Mouse (Mus musculus) midbrain, embryonic 14.5 days (tissue): ENCODE measurements around the gene Tmem176a. TPM values are rescaled to one million over a fixed set of nuclear protein-coding genes. Genes with fewer than 3 reads are reported as not detected.
"Not testable (repeated sequence)": the region's sequence is repeated elsewhere in the genome, so short reads cannot be mapped to it uniquely, and the experiment has no call there.

ENCODE experiments used
- ATAC-seq: fragments of 200-750 bp; cut with Nextera tagmentation; 2 replicates; pipeline ENCODE4 v1.8.0; 2017; ENCODE audit warnings: moderate number of reproducible peaks, moderate library complexity; ENCODE audit not compliant: low FRiP score, low TSS enrichment
- DNase-seq: peaks from one replicate; pipeline ENCODE4 v3.0.0-alpha.2; 2015
- H3K27ac ChIP-seq: fragments of 300-500 bp; sonication (generic); replicated peaks from 2 replicates; pipeline ENCODE4 v1.5.1; 2014; ENCODE audit warnings: mild to moderate bottlenecking, low read depth, low read length, moderate library complexity
- H3K27me3 ChIP-seq: fragments of 300-500 bp; sonication (generic); 2 replicates; pipeline ENCODE4 v1.6.1; 2014; ENCODE audit warnings: low read length, control low read depth, mixed read lengths; ENCODE audit not compliant: control insufficient read depth, insufficient read depth
- H3K36me3 ChIP-seq: fragments of 300-500 bp; sonication (generic); 2 replicates; pipeline ENCODE4 v1.6.1; 2014; ENCODE audit warnings: low read length, control low read depth; ENCODE audit not compliant: control insufficient read depth, insufficient read depth
- H3K4me1 ChIP-seq: fragments of 300-500 bp; sonication (generic); 2 replicates; pipeline ENCODE4 v1.6.1; 2014; ENCODE audit warnings: mild to moderate bottlenecking, antibody characterized with exemption, low read length, control low read depth; ENCODE audit not compliant: control insufficient read depth, insufficient read depth
- H3K4me2 ChIP-seq: fragments of 300-500 bp; sonication (generic); 2 replicates; pipeline ENCODE4 v1.6.1; 2014; ENCODE audit warnings: mild to moderate bottlenecking, low read length, moderate library complexity
- H3K4me3 ChIP-seq: fragments of 300-500 bp; sonication (generic); replicated peaks from 2 replicates; pipeline ENCODE4 v1.5.1; 2014; ENCODE audit warnings: low read depth, low read length
- H3K9ac ChIP-seq: fragments of 300-500 bp; sonication (generic); replicated peaks from 2 replicates; pipeline ENCODE4 v1.6.1; 2014; ENCODE audit warnings: mild to moderate bottlenecking, low read length, moderate library complexity
- H3K9me3 ChIP-seq: fragments of 300-500 bp; sonication (generic); 2 replicates; pipeline ENCODE4 v1.6.1; 2016; ENCODE audit warnings: low read length, control low read depth, mixed read lengths; ENCODE audit not compliant: control insufficient read depth
- WGBS: fragments of 180-500 bp; shearing (Covaris S2); extraction: QIAGEN DNeasy Blood & Tissue Kit; methylation state at CpG from one replicate; pipeline ENCODE4 v1.1.7; 2014; 5-methylcytosine and 5-hydroxymethylcytosine counted together
- polyA plus RNA-seq: library from polyadenylated mRNA; unstranded; fragments of >200 nt; fragmentation: Nextera tagmentation; extraction: Ambion mirVana; gene quantifications from 2 replicates; pipeline ENCODE4 v1.2.1, GENCODE M21; 2014

Gene Tmem176a
- polyA plus RNA-seq, 1 experiment from 2014 or later, result 17.2 TPM

GRCm38 (mm10) chr6:48821991-48822785 lies 18.5 kb upstream of the Tmem176a start:
- 87% methylated on average over 7 of the region's 7 CpGs for WGBS
- H3K36me3 ChIP-seq, H3K27ac ChIP-seq, H3K4me2 ChIP-seq, H3K27me3 ChIP-seq, ATAC-seq, H3K4me1 ChIP-seq, H3K4me3 ChIP-seq, DNase-seq, H3K9me3 ChIP-seq, H3K9ac ChIP-seq: not testable (repeated sequence)

GRCm38 (mm10) chr6:48825016-48825415 lies 15.7 kb upstream of the Tmem176a start:
- Histone ChIP-seq H3K4me3 (no peak overlapping the region), H3K27ac (no peak overlapping the region), H3K36me3 (no peaks in the 10 kb centered on the region), H3K27me3 (no peaks in the 10 kb centered on the region), H3K9ac (no peak overlapping the region), H3K9me3 (no peaks in the 10 kb centered on the region), H3K4me2 (no peak overlapping the region), H3K4me1 (no peaks in the 10 kb centered on the region)
- DNase-seq (no peak), ATAC-seq (no peak)
- 71% methylated on average over 7 of the region's 7 CpGs for WGBS

- no peak for DNase-seq
- no peak overlapping the region for H3K9ac ChIP-seq
- no peaks in the 10 kb centered on the region for H3K4me1 ChIP-seq
- no peak overlapping the region for H3K4me3 ChIP-seq
- ATAC-seq, result no peak
- H3K36me3 ChIP-seq, result peaks cover 6% of the 10 kb centered on the region
- no peaks in the 10 kb centered on the region for H3K27me3 ChIP-seq
- 98% methylated on average over 1 of the region's 1 CpGs for WGBS
- H3K9me3 ChIP-seq, result no peaks in the 10 kb centered on the region
- no peak overlapping the region for H3K27ac ChIP-seq
- no peak overlapping the region for H3K4me2 ChIP-seq
Measured at GRCm38 (mm10) chr6:48828976-48829375, 11.7 kb upstream of the Tmem176a start.

- peaks cover 12% of the 10 kb centered on the region for H3K36me3 ChIP-seq
- H3K4me3 ChIP-seq, result no peak overlapping the region
- no peak overlapping the region for H3K9ac ChIP-seq
- no peaks in the 10 kb centered on the region for H3K9me3 ChIP-seq
- no peak overlapping the region for H3K27ac ChIP-seq
- H3K4me1 ChIP-seq, result no peaks in the 10 kb centered on the region
- no peak overlapping the region for H3K4me2 ChIP-seq
- H3K27me3 ChIP-seq, result no peaks in the 10 kb centered on the region
- ATAC-seq (no peak), DNase-seq (no peak)
Measured at GRCm38 (mm10) chr6:48829651-48830050, 11.1 kb upstream of the Tmem176a start.

- no peak overlapping the region for H3K4me3 ChIP-seq
- H3K36me3 ChIP-seq, result peaks cover 16% of the 10 kb centered on the region
- no peak overlapping the region for H3K4me2 ChIP-seq
- DNase-seq, result no peak
- ATAC-seq, result no peak
- no peaks in the 10 kb centered on the region for H3K9me3 ChIP-seq
- H3K9ac ChIP-seq, result no peak overlapping the region
- 89% methylated on average over 1 of the region's 1 CpGs for WGBS
- H3K4me1 ChIP-seq, result no peaks in the 10 kb centered on the region
- H3K27ac ChIP-seq, result no peak overlapping the region
- no peaks in the 10 kb centered on the region for H3K27me3 ChIP-seq
Measured at GRCm38 (mm10) chr6:48830241-48830640, 10.5 kb upstream of the Tmem176a start.

GRCm38 (mm10) chr6:48831141-48831540 lies 9.6 kb upstream of the Tmem176a start:
- no peaks in the 10 kb centered on the region for H3K9me3 ChIP-seq
- no peaks in the 10 kb centered on the region for H3K27me3 ChIP-seq
- DNase-seq (no peak), ATAC-seq (no peak)
- 88% methylated on average over 5 of the region's 5 CpGs for WGBS
- H3K27ac ChIP-seq, result no peak overlapping the region
- no peak overlapping the region for H3K9ac ChIP-seq
- H3K4me1 ChIP-seq, result no peaks in the 10 kb centered on the region
- H3K4me2 ChIP-seq, result no peak overlapping the region
- peaks cover 16% of the 10 kb centered on the region for H3K36me3 ChIP-seq
- H3K4me3 ChIP-seq, result no peak overlapping the region

- H3K4me1 ChIP-seq, result no peaks in the 10 kb centered on the region
- no peak overlapping the region for H3K27ac ChIP-seq
- 83% methylated on average over 1 of the region's 1 CpGs for WGBS
- DNase-seq (no peak), ATAC-seq (no peak)
- H3K36me3 ChIP-seq, result peaks cover 16% of the 10 kb centered on the region
- H3K27me3 ChIP-seq, result no peaks in the 10 kb centered on the region
- no peak overlapping the region for H3K4me2 ChIP-seq
- H3K9me3 ChIP-seq, result no peaks in the 10 kb centered on the region
- H3K4me3 ChIP-seq, result no peak overlapping the region
- H3K9ac ChIP-seq, result no peak overlapping the region
Measured at GRCm38 (mm10) chr6:48832426-48832825, 8.3 kb upstream of the Tmem176a start.

- DNase-seq, result no peak
Measured at GRCm38 (mm10) chr6:48833515-48833914, 7.2 kb upstream of the Tmem176a start.

GRCm38 (mm10) chr6:48835241-48835640 lies 5.5 kb upstream of the Tmem176a start:
- Histone ChIP-seq H3K4me3 (no peak overlapping the region), H3K9ac (no peak overlapping the region), H3K9me3 (no peaks in the 10 kb centered on the region), H3K4me2 (no peak overlapping the region), H3K27ac (no peak overlapping the region), H3K27me3 (no peaks in the 10 kb centered on the region), H3K4me1 (peaks cover 17% of the 10 kb centered on the region), H3K36me3 (peaks cover 16% of the 10 kb centered on the region)
- ATAC-seq, result no peak
- no peak for DNase-seq
- WGBS, result 86% methylated on average over 5 of the region's 5 CpGs

More at GRCm38 (mm10) chr6:48833515-48833914, 7.2 kb upstream of the Tmem176a start:
- H3K4me2 ChIP-seq, result no peak overlapping the region
- no peaks in the 10 kb centered on the region for H3K4me1 ChIP-seq
- 95% methylated on average over 4 of the region's 4 CpGs for WGBS
- no peak overlapping the region for H3K9ac ChIP-seq
- H3K27ac ChIP-seq, result no peak overlapping the region
- H3K4me3 ChIP-seq, result no peak overlapping the region
- no peaks in the 10 kb centered on the region for H3K9me3 ChIP-seq
- H3K36me3 ChIP-seq, result peaks cover 16% of the 10 kb centered on the region
- no peak for ATAC-seq
- H3K27me3 ChIP-seq, result no peaks in the 10 kb centered on the region
